Comparison of ENCODE assay signal across 8 mouse cellular contexts in the genomic region with DNA sequence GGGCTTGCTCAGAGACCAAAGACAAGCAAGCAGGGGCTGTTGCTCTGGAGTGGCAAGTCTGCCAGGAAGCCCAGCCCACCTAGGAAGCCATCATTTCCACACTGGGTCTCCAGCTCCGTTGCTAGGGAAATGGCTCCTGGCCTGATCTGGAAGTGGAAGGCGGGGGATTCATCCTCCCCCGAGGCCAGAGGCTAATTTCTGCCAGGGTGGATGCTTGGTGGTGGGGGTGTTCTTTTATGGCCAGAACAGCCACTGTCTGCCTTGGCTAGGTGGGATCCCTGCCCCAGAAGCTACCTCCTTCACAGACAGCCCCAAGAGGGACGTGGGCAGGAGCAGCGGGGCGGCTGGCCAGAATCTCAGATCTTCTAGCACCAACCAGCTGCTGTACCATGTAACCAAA. TPM values are rescaled to one million over a fixed set of nuclear protein-coding genes. Genes with fewer than 3 reads are reported as not detected.
DNase-seq lines count a peak whose midpoint lies in the region; ATAC-seq and TF ChIP-seq lines count a peak whose summit lies in the region.

No protein-coding gene starts in this region.

- peak overlapping the region; percentile 63 for H3K27ac ChIP-seq in heart, postnatal 0 days (ENCODE audit: low read depth)
- H3K27ac ChIP-seq in limb, embryonic 14.5 days (replicated peaks; ENCODE audit: low read depth, low read length) = no peak overlapping the region

- ATAC-seq in frontal cortex, adult (ENCODE audit: low TSS enrichment) = peak; percentile 47
- no peak for ATAC-seq in heart, postnatal 0 days (ENCODE audit: insufficient read depth, low read depth)
- ATAC-seq in limb, embryonic 14.5 days (ENCODE audit: low FRiP score, low read depth) = no peak

- TF ChIP-seq CTCF in heart, postnatal 0 days (IDR thresholded peaks at IDR 0.05; ENCODE audit: low read depth) = no peak

- no peak for DNase-seq in frontal cortex, postnatal 14 days (ENCODE audit: low spot score in 2 of 2)
- peak; percentile 52 to 62 for DNase-seq in cerebellum, postnatal 25 days
- no peak for DNase-seq in heart, postnatal 0 days (ENCODE audit: low spot score)
- DNase-seq in limb, embryonic 14.5 days (ENCODE audit: low spot score) = no peak
- no peak for DNase-seq in thymus, postnatal 25 days
- no peak for DNase-seq in gastrocnemius, postnatal 14 days
- no peak for DNase-seq in lung, postnatal 25 days (ENCODE audit: low spot score)

- H3K4me3 ChIP-seq in heart, postnatal 0 days (ENCODE audit: low read depth, low read length) = no peak overlapping the region
- no peak overlapping the region for H3K4me3 ChIP-seq in limb, embryonic 14.5 days (replicated peaks; ENCODE audit: low read length)

- H3K4me1 ChIP-seq in heart, postnatal 0 days (ENCODE audit: control insufficient read depth, insufficient read depth) = peaks cover 58% of the 10 kb centered on the region
- peaks cover 39% of the 10 kb centered on the region for H3K4me1 ChIP-seq in limb, embryonic 14.5 days (ENCODE audit: control insufficient read depth, insufficient read depth, low read length)

- H3K4me2 ChIP-seq in heart, postnatal 0 days (ENCODE audit: low read depth, low read length) = 0 out of 2 replicates have a peak overlapping the region, but pooled peaks have one; percentile 20
- no peak overlapping the region for H3K4me2 ChIP-seq in limb, embryonic 14.5 days (replicated peaks; ENCODE audit: low read depth, low read length, severe bottlenecking)

- H3K36me3 ChIP-seq in heart, postnatal 0 days (replicated peaks; ENCODE audit: control insufficient read depth, insufficient read depth, low read length) = peaks cover 23% of the 10 kb centered on the region
- H3K36me3 ChIP-seq in limb, embryonic 14.5 days (ENCODE audit: control insufficient read depth, insufficient read depth, low read length) = peaks cover 27% of the 10 kb centered on the region

- no peak for TF ChIP-seq POLR2A in limb, embryonic 14.5 days (IDR thresholded peaks at IDR 0.05; ENCODE audit: borderline replicate concordance, extremely low read depth, insufficient read depth, insufficient read length)

- H3K27me3 ChIP-seq in heart, postnatal 0 days (ENCODE audit: control insufficient read depth, insufficient read depth, low read length) = no peaks in the 10 kb centered on the region
- H3K27me3 ChIP-seq in limb, embryonic 14.5 days (ENCODE audit: control insufficient read depth, insufficient read depth, low read length) = no peaks in the 10 kb centered on the region

- H3K9ac ChIP-seq in heart, postnatal 0 days (replicated peaks; ENCODE audit: low read depth, low read length) = no peak overlapping the region
- peak overlapping the region; percentile 34 for H3K9ac ChIP-seq in limb, embryonic 14.5 days (ENCODE audit: low read depth, low read length, severe bottlenecking)

- 49% methylated on average over 6 of the region's 6 CpGs for WGBS in heart, postnatal 0 days
- 37% methylated on average over 6 of the region's 6 CpGs for WGBS in limb, embryonic 14.5 days

- no peak for TF ChIP-seq EP300 in heart, postnatal 0 days (IDR thresholded peaks at IDR 0.05; ENCODE audit: low read depth)

- no peaks in the 10 kb centered on the region for H3K9me3 ChIP-seq in heart, postnatal 0 days (replicated peaks; ENCODE audit: control insufficient read depth, low read length)
- H3K9me3 ChIP-seq in limb, embryonic 14.5 days (ENCODE audit: control insufficient read depth, low read length) = no peaks in the 10 kb centered on the region

- intact Hi-C loops in gastrocnemius, postnatal 14 days (cut with DNase I; ENCODE audit: low total_unique reads) = no loop called here

RNA-seq across cellular contexts. Expression of a gene that starts 4.1 kb away (rescaled TPM):
- 64.7 and 80.0 TPM in 2 replicates for total RNA-seq in heart, postnatal 0 days (2014; rRNA removed; ENCODE audit: low replicate concordance)
- 38.8 and 43.0 TPM in 2 replicates for polyA plus RNA-seq in heart, postnatal 0 days (2015; fragmentation: Nextera tagmentation; extraction: Ambion mirVana)
- 59.3 and 80.2 TPM in 2 replicates for polyA plus RNA-seq in limb, embryonic 14.5 days (2012; rRNA removed)
- 20.4 and 22.1 TPM in 2 replicates for polyA plus RNA-seq in limb, embryonic 14.5 days (2014; fragmentation: Nextera tagmentation; extraction: Ambion mirVana)
- total RNA-seq in gastrocnemius, postnatal 14 days (2021) = 10 to 100 TPM; 37.3 to 40.4 TPM

RNA-seq across cellular contexts. Expression of a gene that starts 31.4 kb away (rescaled TPM):
- total RNA-seq in heart, postnatal 0 days (2014; rRNA removed; ENCODE audit: low replicate concordance) = 2.3 and 14.8 TPM in 2 replicates
- 1.3 and 1.4 TPM in 2 replicates for polyA plus RNA-seq in heart, postnatal 0 days (2015; fragmentation: Nextera tagmentation; extraction: Ambion mirVana)
- polyA plus RNA-seq in limb, embryonic 14.5 days (2012; rRNA removed) = 5.7 and 6.1 TPM in 2 replicates
- polyA plus RNA-seq in limb, embryonic 14.5 days (2014; fragmentation: Nextera tagmentation; extraction: Ambion mirVana) = 5.1 and 5.9 TPM in 2 replicates
- total RNA-seq in gastrocnemius, postnatal 14 days (2021) = 10 to 100 TPM; 10.1 to 12.6 TPM

RNA-seq across cellular contexts. Expression of a gene that starts 40.3 kb away (rescaled TPM):
- 3.0 and 9.8 TPM in 2 replicates for total RNA-seq in heart, postnatal 0 days (2014; rRNA removed; ENCODE audit: low replicate concordance)
- polyA plus RNA-seq in heart, postnatal 0 days (2015; fragmentation: Nextera tagmentation; extraction: Ambion mirVana) = 13.3 and 15.1 TPM in 2 replicates
- polyA plus RNA-seq in limb, embryonic 14.5 days (2012; rRNA removed) = 7.7 and 8.2 TPM in 2 replicates
- 10.8 and 11.8 TPM in 2 replicates for polyA plus RNA-seq in limb, embryonic 14.5 days (2014; fragmentation: Nextera tagmentation; extraction: Ambion mirVana)
- 10 to 100 TPM; 10.5 to 12.0 TPM for total RNA-seq in gastrocnemius, postnatal 14 days (2021)

Comparison
In these comparisons a context has a peak if more than half of its experiments do, and no peak if none do; other contexts are left out.
1. DNase-seq: peak in cerebellum, postnatal 25 days (2 of 2); none in frontal cortex, postnatal 14 days (0 of 2), heart, postnatal 0 days (single experiment), limb, embryonic 14.5 days (single experiment), thymus, postnatal 25 days (single experiment), gastrocnemius, postnatal 14 days (single experiment) and lung, postnatal 25 days (single experiment).